Mouse (Mus musculus) heart, postnatal 0 days (tissue): Measurements from ENCODE around the gene Idua. TPM values are rescaled to one million over a fixed set of nuclear protein-coding genes. Genes with fewer than 3 reads are reported as not detected.
A peak's percentile ranks its signal among the peaks of the same experiment; 100 is the strongest.

ENCODE experiments used
- ATAC-seq: fragments of 200-750 bp; cut with Nextera tagmentation; 2 replicates; pipeline ENCODE4 v1.8.0; 2017; ENCODE audit warnings: low read depth, moderate number of reproducible peaks, moderate library complexity; ENCODE audit not compliant: insufficient read depth
- DNase-seq: peaks from one replicate; pipeline ENCODE4 v3.0.0-alpha.2; 2016; ENCODE audit warnings: low spot score
- H3K27ac ChIP-seq: fragments of 300-500 bp; sonication (generic); 2 replicates; pipeline ENCODE4 v1.5.1; 2014; ENCODE audit warnings: low read depth, mild to moderate bottlenecking
- H3K27me3 ChIP-seq: fragments of 300-500 bp; sonication (generic); 2 replicates; pipeline ENCODE4 v1.6.1; 2014; ENCODE audit warnings: low read length, mixed read lengths; ENCODE audit not compliant: control insufficient read depth, insufficient read depth
- H3K36me3 ChIP-seq: fragments of 300-500 bp; sonication (generic); replicated peaks from 2 replicates; pipeline ENCODE4 v1.6.1; 2014; ENCODE audit warnings: low read length, mixed read lengths; ENCODE audit not compliant: control insufficient read depth, insufficient read depth
- H3K4me1 ChIP-seq: fragments of 300-500 bp; sonication (generic); 2 replicates; pipeline ENCODE4 v1.6.1; 2014; ENCODE audit warnings: antibody characterized with exemption; ENCODE audit not compliant: control insufficient read depth, insufficient read depth
- H3K4me2 ChIP-seq: fragments of 300-500 bp; sonication (generic); 2 replicates; pipeline ENCODE4 v1.6.1; 2014; ENCODE audit warnings: low read depth, mild to moderate bottlenecking, low read length, moderate library complexity
- H3K4me3 ChIP-seq: fragments of 300-500 bp; sonication (generic); 2 replicates; pipeline ENCODE4 v1.5.1; 2014; ENCODE audit warnings: low read depth, low read length
- H3K9ac ChIP-seq: fragments of 300-500 bp; sonication (generic); replicated peaks from 2 replicates; pipeline ENCODE4 v1.6.1; 2014; ENCODE audit warnings: low read depth, low read length, mixed read lengths
- H3K9me3 ChIP-seq: fragments of 300-500 bp; sonication (generic); replicated peaks from 2 replicates; pipeline ENCODE4 v1.6.1; 2016; ENCODE audit warnings: low read length; ENCODE audit not compliant: control insufficient read depth
- CTCF ChIP-seq: IDR thresholded peaks from 2 replicates; pipeline ENCODE4 v1.5.1; 2016; ENCODE audit warnings: antibody characterized with exemption, control low read depth, low read depth
- EP300 ChIP-seq: IDR thresholded peaks from 2 replicates; pipeline ENCODE4 v1.6.1; 2016; ENCODE audit warnings: antibody characterized with exemption, low read depth
- WGBS: fragments of 180-500 bp; shearing (Covaris S2); extraction: QIAGEN DNeasy Blood & Tissue Kit; methylation state at CpG from one replicate; pipeline ENCODE4 v1.1.7; 2014; 5-methylcytosine and 5-hydroxymethylcytosine counted together
- polyA plus RNA-seq: library from polyadenylated mRNA; unstranded; fragments of >200 nt; fragmentation: Nextera tagmentation; extraction: Ambion mirVana; gene quantifications from 2 replicates; pipeline ENCODE4 v1.2.1, GENCODE M21; 2015
- total RNA-seq: library from RNA; depleted of rRNA; stranded (reverse); fragments of >200 nt; gene quantifications from 2 replicates; pipeline ENCODE4 v1.2.3, GENCODE M21; 2014; ENCODE audit warnings: low replicate concordance

Idua gene
- total and polyA plus RNA-seq, 2 experiments from 2014 or later, result 9.6 to 25.6 TPM

- ATAC-seq (no peak), DNase-seq (no peak)
- Histone ChIP-seq H3K9me3 (no peaks in the 10 kb centered on the region), H3K4me2 (no peak overlapping the region), H3K4me3 (no peak overlapping the region), H3K4me1 (0 out of 2 replicates have a peak, but pooled peaks cover 6% of the 10 kb centered on the region), H3K9ac (no peak overlapping the region), H3K27me3 (no peaks in the 10 kb centered on the region), H3K27ac (no peak overlapping the region), H3K36me3 (no peaks in the 10 kb centered on the region)
- TF ChIP-seq EP300, result no peak
- TF ChIP-seq CTCF, result no peak; the same call in 1 of the 2 replicates
- WGBS, result 64% methylated on average over 4 of the region's 4 CpGs
These were observed 31.0 kb downstream of the Idua start for GRCm38 (mm10) chr5:108691152-108691551.

- Histone ChIP-seq H3K27me3 (no peaks in the 10 kb centered on the region), H3K9me3 (no peaks in the 10 kb centered on the region), H3K36me3 (no peaks in the 10 kb centered on the region), H3K27ac (no peak within 1 kb of the TSS), H3K4me1 (0 out of 2 replicates have a peak, but pooled peaks cover 6% of the 10 kb centered on the region), H3K9ac (no peak within 1 kb of the TSS), H3K4me2 (peak within 1 kb of the TSS; percentile 99), H3K4me3 (peak within 1 kb of the TSS; percentile 85)
- no peak for TF ChIP-seq EP300
- peak; percentile 49 for TF ChIP-seq CTCF
- peak; percentile 19 for DNase-seq
- 3% methylated on average over 16 of the region's 18 CpGs for WGBS
- ATAC-seq, result no peak
These were observed 32.1 kb downstream of the Idua start, which contains the start of gene Fgfrl1 for GRCm38 (mm10) chr5:108692271-108692670. Gene Fgfrl1 (plus strand): TSS chr5:108692382.

GRCm38 (mm10) chr5:108693872-108694288, 33.7 kb downstream of the Idua start:
- H3K27me3 ChIP-seq, result no peaks in the 10 kb centered on the region
- H3K4me1 ChIP-seq, result 0 out of 2 replicates have a peak, but pooled peaks cover 6% of the 10 kb centered on the region
- H3K9ac ChIP-seq, result peak overlapping the region; percentile 71
- no peaks in the 10 kb centered on the region for H3K9me3 ChIP-seq
- WGBS, result 1% methylated on average over 40 of the region's 43 CpGs
- TF ChIP-seq EP300 (no peak), CTCF (no peak)
- H3K27ac ChIP-seq, result no peak overlapping the region
- ATAC-seq (peak; percentile 96), DNase-seq (peak; percentile 94)
- H3K4me3 ChIP-seq, result peak overlapping the region; percentile 85
- H3K36me3 ChIP-seq, result no peaks in the 10 kb centered on the region
- H3K4me2 ChIP-seq, result peak overlapping the region; percentile 99

- Histone ChIP-seq H3K27ac (no peak overlapping the region), H3K4me2 (peak overlapping the region; percentile 99), H3K9me3 (no peaks in the 10 kb centered on the region), H3K27me3 (no peaks in the 10 kb centered on the region), H3K9ac (peak overlapping the region; percentile 71), H3K4me3 (peak overlapping the region; percentile 85), H3K36me3 (no peaks in the 10 kb centered on the region), H3K4me1 (0 out of 2 replicates have a peak, but pooled peaks cover 7% of the 10 kb centered on the region)
- no peak for DNase-seq
- WGBS, result 1% methylated on average over 73 of the region's 99 CpGs
- peak; percentile 25 for ATAC-seq
- no peak for TF ChIP-seq CTCF
- TF ChIP-seq EP300, result no peak
These were observed 34.5 kb downstream of the Idua start for GRCm38 (mm10) chr5:108694352-108695261.

GRCm38 (mm10) chr5:108695861-108696260, 35.7 kb downstream of the Idua start:
- H3K4me2 ChIP-seq, result no peak overlapping the region

More at GRCm38 (mm10) chr5:108695861-108696260, 35.7 kb downstream of the Idua start:
- TF ChIP-seq CTCF (no peak), EP300 (no peak)
- Histone ChIP-seq H3K4me3 (no peak overlapping the region), H3K27ac (no peak overlapping the region), H3K4me1 (peaks cover 14% of the 10 kb centered on the region; the same call in 1 of the 2 replicates), H3K9ac (no peak overlapping the region), H3K36me3 (no peaks in the 10 kb centered on the region), H3K9me3 (no peaks in the 10 kb centered on the region), H3K27me3 (no peaks in the 10 kb centered on the region)
- DNase-seq (no peak), ATAC-seq (no peak)
- 94% methylated on average over 11 of the region's 12 CpGs for WGBS
